Mouse (Mus musculus) A20 (cell line): ENCODE data around the gene Gps2.
"Not testable (repeated sequence)": the region's sequence is repeated elsewhere in the genome, so short reads cannot be mapped to it uniquely, and the experiment has no call there.

Source experiments
- DNase-seq: peaks from one replicate; pipeline ENCODE4 v3.0.0-alpha.2; 2011; ENCODE audit warnings: low read depth, low spot score

Gene Gps2

GRCm38 (mm10) chr11:69936156-69936555 is 22.5 kb downstream of the Gps2 start:
- no peak for DNase-seq

DNA sequence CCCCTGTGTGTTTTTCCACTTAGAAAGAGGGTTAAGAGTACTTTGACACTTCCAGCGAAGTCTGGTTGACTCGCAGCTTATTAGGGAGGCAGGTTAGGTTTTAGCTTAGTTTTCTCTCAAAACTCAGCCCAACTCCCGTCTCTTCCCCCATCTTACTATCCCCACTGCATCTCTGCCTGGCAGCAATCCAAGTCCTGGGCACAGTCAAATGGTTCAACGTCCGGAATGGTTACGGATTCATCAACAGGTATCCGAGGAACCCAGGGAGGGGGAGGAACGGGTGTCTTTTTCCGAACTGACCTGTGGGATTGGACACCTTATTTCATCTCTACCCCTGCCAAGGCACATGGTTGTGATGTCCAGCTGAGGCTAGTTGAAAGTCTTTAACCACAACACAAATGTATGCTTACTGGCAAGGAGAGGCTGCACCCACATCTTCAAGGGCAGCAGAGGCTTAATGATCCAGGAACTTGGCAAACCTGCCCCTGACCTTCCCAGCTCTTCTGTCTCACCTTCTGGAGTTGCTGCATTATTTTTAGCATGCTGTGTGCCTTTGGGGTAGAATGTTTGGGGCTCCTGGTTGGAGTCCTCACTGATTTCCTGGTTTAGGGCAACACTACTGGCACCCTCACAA is 23.1 kb downstream of the Gps2 start:
- no peak for DNase-seq

DNA sequence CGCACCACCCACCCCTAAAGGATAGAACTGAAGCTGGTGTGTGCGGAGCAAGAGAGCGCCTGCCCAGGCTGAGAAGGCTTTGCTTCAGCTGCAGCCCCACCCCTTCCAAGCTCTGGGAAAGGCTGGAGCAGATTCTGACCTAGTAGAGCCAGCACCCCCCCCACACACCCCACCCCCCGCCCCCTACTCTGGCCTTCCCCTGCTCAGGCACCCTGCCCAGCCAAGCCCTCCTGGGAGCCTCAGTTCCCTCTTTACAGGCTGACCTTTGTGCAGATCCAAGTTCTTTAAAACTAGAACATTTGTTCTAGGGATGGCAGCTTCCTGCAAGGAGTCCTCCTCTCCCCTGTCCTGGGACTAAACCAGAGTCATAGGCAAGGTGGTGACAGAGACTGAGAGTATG is 23.7 kb downstream of the Gps2 start:
- DNase-seq, result no peak

GRCm38 (mm10) chr11:69937834-69938233 is 24.1 kb downstream of the Gps2 start:
- DNase-seq, result no peak

DNA sequence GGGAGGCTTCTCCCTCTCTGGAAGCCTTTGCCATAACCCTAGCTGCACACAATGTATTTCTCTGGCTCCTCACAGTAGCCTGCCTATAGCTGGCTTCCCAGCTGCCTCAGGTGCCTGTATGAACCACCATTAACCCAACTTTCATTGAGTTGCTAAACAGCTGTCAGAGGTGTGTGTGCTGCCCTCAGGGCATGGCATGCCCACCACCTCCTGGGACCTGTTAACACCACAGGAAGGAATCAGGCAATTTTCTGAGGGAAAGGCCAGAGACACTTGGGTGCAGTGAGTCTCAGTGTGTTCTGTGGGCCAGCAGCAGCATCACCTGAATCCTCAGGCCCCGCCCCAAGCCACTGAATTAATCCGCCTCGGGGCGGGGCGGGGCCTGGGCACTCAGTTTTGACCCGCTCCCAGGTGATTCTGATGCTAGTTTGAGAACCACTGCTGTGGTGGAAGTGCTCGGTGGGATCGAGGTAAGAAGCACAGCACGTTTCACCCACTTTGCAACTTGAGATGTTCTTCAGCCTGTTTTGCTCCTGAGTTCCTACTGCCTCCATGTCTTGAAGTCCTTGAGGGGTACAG is 24.8 kb downstream of the Gps2 start:
- DNase-seq, result no peak

DNA sequence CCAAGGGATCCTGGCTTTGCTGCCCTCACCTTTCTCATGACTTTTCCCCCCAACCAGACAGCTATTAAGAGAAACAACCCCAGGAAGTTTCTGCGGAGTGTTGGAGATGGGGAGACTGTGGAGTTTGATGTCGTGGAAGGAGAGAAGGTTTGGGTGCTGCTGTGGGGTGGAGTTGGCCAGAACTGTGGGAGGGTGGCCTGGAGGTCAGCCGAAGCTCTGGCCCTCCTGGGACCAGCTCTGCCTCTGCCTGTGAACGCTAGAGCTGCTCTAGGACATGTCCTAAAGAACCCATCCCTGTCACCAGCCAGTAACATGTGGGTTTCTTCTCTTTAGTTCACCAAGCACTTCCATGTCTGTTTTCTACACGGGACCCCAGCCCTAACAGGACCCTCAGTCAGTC is 25.5 kb downstream of the Gps2 start:
- no peak for DNase-seq

- DNase-seq, result no peak
Observed at GRCm38 (mm10) chr11:69939731-69940130, 26.0 kb downstream of the Gps2 start.

- no peak for DNase-seq
Observed at GRCm38 (mm10) chr11:69940962-69941361, 27.3 kb downstream of the Gps2 start.

- no peak for DNase-seq
Observed at GRCm38 (mm10) chr11:69945216-69945615, 31.5 kb downstream of the Gps2 start.

DNA sequence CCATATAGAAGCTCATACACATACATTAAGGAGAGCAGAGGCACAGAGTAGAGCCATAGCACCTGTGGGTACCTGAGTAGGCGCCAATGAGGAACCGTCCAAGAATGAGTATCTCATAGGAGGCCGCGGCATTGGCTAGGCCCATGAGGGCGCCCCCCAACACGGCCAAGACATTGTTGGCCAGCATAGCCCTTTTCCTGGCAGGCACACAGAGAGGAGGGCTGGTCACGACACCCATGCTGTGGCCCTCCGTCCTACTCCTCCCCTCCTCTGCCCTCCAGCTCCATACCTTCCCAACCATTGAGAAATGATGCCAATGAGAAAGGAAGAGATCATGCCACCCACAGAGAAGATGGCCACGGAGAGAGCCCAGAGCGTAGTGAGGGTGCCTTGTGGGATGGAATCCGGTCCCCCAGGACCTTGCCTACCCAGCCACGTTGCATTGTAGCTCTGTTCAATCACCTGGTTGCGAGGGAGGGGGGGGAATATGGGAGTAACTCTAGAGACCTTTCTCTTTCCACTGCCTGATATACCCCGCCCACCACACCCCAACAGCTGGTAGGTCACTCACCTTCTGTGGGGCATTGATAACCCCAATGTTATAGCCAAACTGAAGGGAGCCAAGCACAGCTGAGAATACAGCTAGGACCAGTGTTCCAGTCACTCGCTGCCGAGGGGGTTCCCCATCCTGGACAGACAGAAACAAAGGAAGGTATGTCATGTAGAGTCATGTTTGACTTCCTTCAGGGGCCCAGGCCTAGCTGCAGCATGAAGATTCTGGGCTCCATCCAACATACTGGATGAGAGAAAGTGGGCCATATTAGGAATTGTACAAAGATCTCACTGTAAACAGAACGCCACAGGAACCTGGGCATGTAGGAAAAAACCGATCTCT is 32.6 kb downstream of the Gps2 start:
- no peak for DNase-seq

DNA sequence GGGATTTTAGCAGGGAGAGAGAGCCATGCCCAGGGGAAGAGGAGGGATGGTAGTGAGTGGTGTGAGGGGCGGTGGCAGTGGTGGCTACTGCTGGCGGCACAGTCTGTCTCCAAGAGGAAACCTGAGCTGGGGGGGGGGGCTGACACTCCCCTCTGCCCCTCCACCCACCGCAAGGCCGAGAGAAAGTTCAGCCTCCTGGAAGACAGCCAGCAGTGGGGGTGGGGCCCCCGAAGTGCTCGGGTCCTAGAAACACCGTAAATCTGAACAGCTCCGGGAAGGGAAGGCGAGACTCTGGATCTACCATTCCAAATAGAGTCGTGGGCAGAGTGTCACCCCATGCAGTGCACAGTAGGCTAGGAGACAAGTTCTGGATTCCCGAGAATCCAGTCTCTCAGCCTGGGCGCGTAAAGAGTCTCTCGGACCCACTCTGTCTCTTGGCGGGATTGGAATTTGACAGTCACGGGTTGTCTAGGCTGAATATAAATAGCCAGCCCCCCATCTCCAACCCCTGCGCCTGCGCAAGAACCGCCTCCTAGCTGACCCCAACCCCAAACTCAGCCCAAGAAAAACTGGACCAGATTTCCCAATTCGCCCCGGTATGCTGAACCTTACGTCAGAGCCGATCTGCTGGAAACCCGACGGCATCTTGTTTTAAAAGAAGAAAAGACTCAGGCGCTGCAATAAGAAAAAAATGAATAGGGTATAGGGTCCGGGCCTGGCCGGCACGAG is 33.8 kb downstream of the Gps2 start:
- no peak for DNase-seq

DNA sequence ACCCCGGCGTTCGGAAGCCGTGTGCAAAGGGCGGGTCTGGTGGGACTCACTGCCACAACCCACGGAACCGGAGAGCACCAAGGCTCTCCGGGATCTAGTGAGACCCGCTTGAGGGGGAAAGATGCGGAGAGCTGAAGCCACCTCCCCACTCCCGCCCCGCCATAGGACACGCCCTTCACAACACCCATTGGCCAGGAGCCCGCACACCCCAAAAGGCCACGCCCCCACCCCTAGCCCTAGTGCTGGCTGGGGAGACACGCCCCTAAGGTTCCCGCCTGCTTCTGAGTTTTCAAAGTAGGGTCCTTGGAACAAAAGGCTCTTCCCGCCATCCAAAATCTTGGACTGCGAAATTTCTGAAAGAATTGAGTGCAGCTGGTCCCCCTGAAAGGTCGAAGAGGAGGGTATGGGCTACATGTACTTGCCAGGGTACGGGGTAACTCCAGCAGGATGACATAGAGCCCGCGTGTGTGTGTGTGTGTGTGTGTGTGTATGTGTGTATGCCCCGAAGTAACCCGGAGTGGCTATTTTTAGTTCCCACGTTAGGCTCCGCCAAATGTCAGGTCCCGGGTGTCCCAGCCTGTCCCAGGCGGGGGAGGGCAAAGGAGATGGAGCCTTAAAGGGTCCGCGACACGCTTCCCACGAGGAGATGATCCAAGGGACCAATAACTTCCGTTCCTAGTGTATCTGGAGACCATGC is 34.5 kb downstream of the Gps2 start, which contains the start of gene Slc2a4:
TSS of gene Slc2a4 (minus strand) at position 123 of the 697 bp plus-strand sequence.
- DNase-seq, result peak; percentile 90

DNA sequence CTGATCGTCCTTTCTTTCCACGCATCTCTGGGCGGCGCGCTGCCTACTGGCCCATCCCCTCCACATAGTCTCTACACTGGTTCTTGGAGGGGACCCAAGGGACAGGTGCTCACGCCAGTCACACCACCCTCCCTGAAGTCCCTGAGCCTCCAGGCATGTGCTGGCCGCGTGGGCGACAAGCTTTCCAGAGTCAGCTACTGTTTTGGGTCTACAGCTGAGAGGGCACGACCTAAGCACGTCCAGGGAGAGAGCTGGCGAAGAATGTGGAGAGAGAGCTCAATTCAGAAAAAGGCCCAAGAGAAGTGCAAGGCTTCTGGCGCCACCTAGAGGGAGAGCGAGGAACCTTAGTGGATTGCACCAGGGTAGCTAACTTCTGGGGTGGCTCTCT is 35.1 kb downstream of the Gps2 start:
- peak; percentile 87 for DNase-seq

DNA sequence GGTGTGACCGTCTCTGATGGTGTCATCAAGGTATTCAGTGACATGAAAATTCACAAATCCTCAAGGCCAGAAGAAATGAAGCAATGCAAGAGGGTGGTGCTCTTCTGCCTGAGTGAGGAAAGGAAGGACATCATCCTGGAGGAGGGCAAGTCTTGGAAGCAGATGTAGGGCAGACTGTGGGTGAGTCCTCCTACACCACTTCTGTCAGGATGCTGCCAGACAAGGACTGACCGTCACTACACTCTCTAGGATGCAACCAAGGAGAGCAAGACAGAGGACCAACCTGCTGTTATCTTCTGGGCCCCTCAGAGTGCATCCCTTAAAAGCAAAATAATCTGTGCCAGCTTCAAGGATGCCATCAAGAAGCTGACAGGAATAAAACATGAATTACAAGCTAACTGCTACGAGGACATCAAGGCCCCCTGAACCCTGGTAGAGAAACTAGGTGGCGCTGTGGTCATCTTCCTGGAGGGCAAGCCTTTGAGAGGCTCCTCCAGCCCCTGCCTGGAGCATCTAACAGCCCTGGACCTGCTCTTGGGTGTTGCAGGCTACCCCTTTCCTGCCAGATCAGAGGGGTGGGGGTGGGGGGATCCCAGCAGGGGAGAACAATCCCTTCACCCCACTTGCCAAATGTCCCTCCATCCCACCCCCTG is 37.2 kb downstream of the Gps2 start:
- peak; percentile 48 for DNase-seq

- DNase-seq, result peak; percentile 31
Observed at GRCm38 (mm10) chr11:69952274-69952673, 38.6 kb downstream of the Gps2 start.

- no peak for DNase-seq
Observed at GRCm38 (mm10) chr11:69953267-69953915, 39.7 kb downstream of the Gps2 start.

DNA sequence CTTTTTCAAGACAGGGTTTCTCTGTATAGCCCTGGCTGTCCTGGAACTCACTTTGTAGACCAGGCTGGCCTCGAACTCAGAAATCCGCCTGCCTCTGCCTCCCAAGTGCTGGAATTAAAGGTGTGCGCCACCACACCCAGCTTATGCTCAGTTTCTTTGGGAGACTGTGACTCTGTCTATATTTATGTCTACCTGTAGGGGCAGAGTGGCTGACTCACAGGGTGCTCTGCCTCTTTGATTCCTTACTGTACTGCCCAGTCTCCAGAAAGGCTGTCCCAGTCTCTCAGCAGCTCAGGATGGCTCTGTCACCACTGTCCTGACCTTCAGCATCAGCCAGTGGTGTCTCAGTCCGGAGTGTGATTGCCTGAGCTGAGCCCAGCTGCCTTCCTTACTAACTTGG is 41.9 kb downstream of the Gps2 start:
- not testable (repeated sequence) for DNase-seq

DNA sequence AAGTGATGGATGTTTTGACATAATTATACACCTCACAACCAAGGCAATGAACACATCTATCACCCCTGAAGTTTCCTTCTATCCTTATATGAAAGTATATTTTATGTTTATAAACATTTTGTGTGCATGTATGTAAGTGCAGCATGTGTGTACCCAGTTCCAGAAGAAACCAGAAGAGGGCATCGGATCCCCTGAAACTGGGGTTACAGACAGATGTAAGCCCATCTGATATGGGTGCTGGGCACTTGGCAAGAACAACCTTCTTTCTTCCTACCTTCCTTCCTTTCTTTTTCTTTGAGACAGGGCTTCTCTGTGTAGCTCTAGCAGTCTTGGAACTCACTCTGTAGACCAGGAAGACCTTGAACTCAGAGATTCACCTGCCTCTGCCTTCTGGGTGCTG is 42.5 kb downstream of the Gps2 start:
- peak; percentile 53 for DNase-seq

GRCm38 (mm10) chr11:69960616-69961015 is 46.9 kb downstream of the Gps2 start:
- DNase-seq, result peak; percentile 55

DNA sequence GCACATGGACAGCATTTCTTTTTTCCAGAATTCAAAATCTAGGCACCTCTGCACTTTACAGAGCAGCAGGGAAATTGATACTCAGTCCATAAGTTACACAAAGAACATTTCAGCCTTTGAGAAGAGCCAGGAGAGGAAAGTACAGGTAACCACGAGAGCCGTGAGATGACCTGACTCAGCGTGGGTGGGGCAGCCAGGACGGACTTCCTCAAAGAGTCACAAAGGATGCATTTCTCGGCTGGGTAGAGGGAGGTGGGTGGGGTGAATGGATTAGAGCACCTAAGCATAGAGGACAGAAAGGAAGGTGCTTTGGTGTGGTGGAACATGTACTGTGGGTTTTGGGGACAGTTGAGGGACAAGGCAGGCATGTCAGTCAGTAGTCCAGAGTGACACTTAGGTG is 48.2 kb downstream of the Gps2 start:
- DNase-seq, result no peak
